Mouse (Mus musculus) neural tube, embryonic 15.5 days (tissue): ENCODE data around the gene Prdm2. TPM values are rescaled to one million over a fixed set of nuclear protein-coding genes. Genes with fewer than 3 reads are reported as not detected.

Experiments used
- ATAC-seq: fragments of 200-750 bp; cut with Nextera tagmentation; 2 replicates; pipeline ENCODE4 v1.8.0; 2017; ENCODE audit warnings: mild to moderate bottlenecking, moderate TSS enrichment, moderate library complexity; ENCODE audit not compliant: low FRiP score
- H3K27ac ChIP-seq: fragments of 300-500 bp; sonication (generic); replicated peaks from 2 replicates; pipeline ENCODE4 v1.5.1; 2015; ENCODE audit warnings: mild to moderate bottlenecking, inconsistent platforms
- H3K27me3 ChIP-seq: fragments of 300-500 bp; sonication (generic); replicated peaks from 2 replicates; pipeline ENCODE4 v1.6.1; 2015; ENCODE audit warnings: inconsistent platforms
- H3K36me3 ChIP-seq: fragments of 300-500 bp; sonication (generic); 2 replicates; pipeline ENCODE4 v1.6.1; 2015; ENCODE audit warnings: inconsistent platforms
- H3K4me1 ChIP-seq: fragments of 300-500 bp; sonication (generic); 2 replicates; pipeline ENCODE4 v1.6.1; 2015; ENCODE audit warnings: inconsistent platforms
- H3K4me2 ChIP-seq: fragments of 300-500 bp; sonication (generic); 2 replicates; pipeline ENCODE4 v1.6.1; 2015; ENCODE audit warnings: inconsistent platforms, mild to moderate bottlenecking, moderate library complexity
- H3K4me3 ChIP-seq: fragments of 300-500 bp; sonication (generic); replicated peaks from 2 replicates; pipeline ENCODE4 v1.5.1; 2015; ENCODE audit warnings: mild to moderate bottlenecking, inconsistent platforms
- H3K9ac ChIP-seq: fragments of 300-500 bp; sonication (generic); replicated peaks from 2 replicates; pipeline ENCODE4 v1.6.1; 2015; ENCODE audit warnings: mild to moderate bottlenecking, inconsistent platforms
- H3K9me3 ChIP-seq: fragments of 300-500 bp; sonication (generic); replicated peaks from 2 replicates; pipeline ENCODE4 v1.6.1; 2016; ENCODE audit warnings: inconsistent platforms
- WGBS: fragments of 180-500 bp; shearing (Covaris S2); methylation state at CpG from one replicate; pipeline ENCODE4 v1.1.7; 2015; ENCODE audit warnings: mixed read lengths; 5-methylcytosine and 5-hydroxymethylcytosine counted together
- polyA plus RNA-seq: library from polyadenylated mRNA; unstranded; fragments of >200 nt; fragmentation: Nextera tagmentation; extraction: Ambion mirVana; gene quantifications from 2 replicates; pipeline ENCODE4 v1.2.1, GENCODE M21; 2015

Gene Prdm2
- polyA plus RNA-seq, 1 experiment from 2014 or later, result 13.2 TPM

DNA sequence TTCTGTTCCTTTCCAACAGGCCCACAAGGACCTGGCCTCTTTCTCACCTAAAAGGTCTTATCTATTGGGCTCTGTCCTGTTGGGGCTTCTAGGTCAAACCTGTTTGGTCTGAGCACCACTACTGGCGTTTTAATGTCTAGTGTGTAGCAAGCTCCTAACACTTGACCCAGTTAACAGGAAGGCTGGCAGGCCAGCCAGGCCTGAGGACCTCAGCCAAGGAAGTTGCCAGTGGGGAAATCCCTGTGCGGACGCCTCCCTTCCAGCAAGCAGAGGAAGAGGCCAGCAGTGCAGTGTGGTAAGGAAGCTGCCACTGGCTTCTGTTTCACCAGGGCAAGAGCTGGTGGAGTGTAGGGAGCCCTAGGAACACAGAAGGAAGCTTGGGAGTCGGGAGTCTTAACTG, 94.0 kb downstream of the Prdm2 start:
- Histone ChIP-seq H3K4me2 (no peak overlapping the region), H3K27me3 (no peaks in the 10 kb centered on the region), H3K4me1 (peaks cover 35% of the 10 kb centered on the region), H3K4me3 (no peak overlapping the region), H3K36me3 (no peaks in the 10 kb centered on the region), H3K9ac (no peak overlapping the region), H3K27ac (no peak overlapping the region), H3K9me3 (no peaks in the 10 kb centered on the region)
- no peak for ATAC-seq
- WGBS, result 69% methylated on average over 4 of the region's 4 CpGs

DNA sequence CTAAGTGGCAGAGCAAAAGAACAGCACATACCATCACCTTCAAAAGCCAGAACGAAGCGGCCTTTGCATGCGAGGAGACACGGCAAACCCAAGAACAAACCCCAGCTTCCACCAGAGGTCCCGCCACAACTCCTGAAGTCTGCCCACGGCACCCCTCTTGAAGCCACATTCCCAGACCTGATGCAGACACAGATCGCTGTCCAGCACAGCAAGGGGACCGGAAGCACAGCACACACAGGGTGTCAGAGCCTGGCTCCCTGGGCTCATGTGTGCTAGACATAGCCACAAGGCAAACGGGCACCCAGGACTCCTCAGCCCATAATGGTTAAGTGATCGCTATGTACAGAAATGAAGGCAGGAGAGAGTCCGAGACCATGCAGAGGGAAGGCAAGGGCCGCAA, 96.9 kb downstream of the Prdm2 start:
- ATAC-seq, result no peak
- Histone ChIP-seq H3K9me3 (no peaks in the 10 kb centered on the region), H3K4me3 (no peak overlapping the region), H3K27me3 (no peaks in the 10 kb centered on the region), H3K27ac (no peak overlapping the region), H3K36me3 (peaks cover 6% of the 10 kb centered on the region; the same call in 1 of the 2 replicates), H3K4me1 (peaks cover 45% of the 10 kb centered on the region), H3K9ac (no peak overlapping the region), H3K4me2 (no peak overlapping the region)
- 88% methylated on average over 12 of the region's 12 CpGs for WGBS

DNA sequence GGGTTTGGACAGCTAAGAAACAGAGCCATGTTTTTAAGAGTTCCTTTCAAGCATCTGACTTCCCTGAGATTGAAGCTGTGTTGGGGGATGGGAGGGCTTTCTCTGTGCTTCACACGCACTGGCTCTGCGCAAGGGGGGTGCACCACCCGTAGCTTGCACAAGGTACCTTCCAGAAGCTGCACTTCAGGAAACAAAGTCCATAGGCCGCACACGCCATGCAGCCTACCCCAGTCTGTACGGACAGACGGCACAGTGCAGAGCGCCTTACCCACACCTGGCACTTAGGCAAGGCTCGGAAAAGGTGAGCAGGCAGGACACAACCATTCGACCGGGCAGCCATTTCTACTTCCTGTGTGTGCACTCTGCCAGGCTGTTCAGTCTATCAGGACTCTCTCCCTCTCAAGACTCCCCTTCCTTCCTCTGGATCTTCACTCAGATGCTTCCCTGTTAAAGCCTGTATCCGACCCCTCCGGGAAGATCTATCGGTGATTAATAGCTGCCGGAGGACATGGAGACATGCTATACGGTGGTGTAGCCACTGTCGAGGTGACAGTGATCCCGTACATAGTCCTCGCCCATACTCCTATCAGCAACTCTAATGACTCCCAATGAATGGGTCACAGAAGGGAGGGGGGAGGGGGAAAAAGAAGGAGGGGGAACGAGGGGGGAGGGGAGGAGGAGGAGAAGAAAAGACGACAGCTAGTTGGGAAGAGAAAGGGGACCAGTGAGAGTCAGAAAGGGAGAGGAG, 98.4 kb downstream of the Prdm2 start:
- Histone ChIP-seq H3K4me1 (peaks cover 36% of the 10 kb centered on the region), H3K36me3 (peaks cover 17% of the 10 kb centered on the region; the same call in 1 of the 2 replicates), H3K9ac (no peak overlapping the region), H3K9me3 (no peaks in the 10 kb centered on the region), H3K27ac (no peak overlapping the region), H3K4me2 (no peak overlapping the region), H3K4me3 (no peak overlapping the region), H3K27me3 (no peaks in the 10 kb centered on the region)
- ATAC-seq, result 0 out of 2 replicates have a peak, but pooled peaks have one; percentile 16
- WGBS, result 68% methylated on average over 21 of the region's 21 CpGs

DNA sequence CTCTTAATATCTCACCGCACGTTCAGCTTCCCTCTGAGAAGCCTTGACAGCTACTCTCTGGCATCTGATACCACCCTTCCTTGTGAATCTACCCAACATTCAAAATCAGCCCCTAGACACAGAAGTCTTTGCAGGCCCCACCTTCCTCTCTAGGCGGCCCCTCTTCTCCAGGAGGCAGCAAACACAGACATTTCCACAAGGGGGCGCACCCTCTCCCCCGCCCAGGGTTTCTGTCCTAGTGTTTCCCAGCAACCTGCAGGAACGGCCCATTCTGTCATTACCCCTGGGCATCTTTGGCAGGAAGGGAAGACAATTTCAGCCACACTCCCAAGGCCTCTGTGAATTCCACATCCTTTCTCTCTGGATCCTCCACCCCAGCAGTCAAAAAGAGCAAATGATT, 99.8 kb downstream of the Prdm2 start:
- 32% methylated on average over 6 of the region's 6 CpGs for WGBS
- no peak overlapping the region for H3K4me3 ChIP-seq
- H3K9me3 ChIP-seq, result no peaks in the 10 kb centered on the region
- peaks cover 29% of the 10 kb centered on the region for H3K36me3 ChIP-seq
- peaks cover 27% of the 10 kb centered on the region for H3K4me1 ChIP-seq
- no peak overlapping the region for H3K27ac ChIP-seq
- ATAC-seq, result no peak
- no peak overlapping the region for H3K9ac ChIP-seq
- no peak overlapping the region for H3K4me2 ChIP-seq
- no peaks in the 10 kb centered on the region for H3K27me3 ChIP-seq

DNA sequence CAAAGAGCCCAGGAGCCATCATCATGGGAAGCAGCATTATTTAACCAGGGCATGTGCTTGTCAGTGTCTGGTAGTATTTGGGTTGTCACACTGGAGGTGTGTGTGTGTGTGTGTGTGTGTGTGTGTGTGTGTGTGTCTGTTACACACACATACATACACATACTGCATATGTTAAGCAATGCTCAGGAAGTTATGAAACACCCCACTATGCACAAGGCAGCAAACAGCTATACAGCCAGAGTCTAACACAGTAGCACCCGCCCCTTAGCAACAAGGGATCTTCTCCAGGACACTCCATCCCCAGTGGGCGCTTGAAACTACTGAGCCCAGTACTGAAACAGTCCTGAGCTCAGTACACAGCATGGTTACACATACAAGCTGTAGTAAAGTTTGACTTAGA, 100.4 kb downstream of the Prdm2 start:
- Histone ChIP-seq H3K4me1 (peaks cover 32% of the 10 kb centered on the region), H3K9me3 (no peaks in the 10 kb centered on the region), H3K4me3 (no peak overlapping the region), H3K27ac (no peak overlapping the region), H3K9ac (no peak overlapping the region), H3K36me3 (peaks cover 29% of the 10 kb centered on the region), H3K4me2 (no peak overlapping the region), H3K27me3 (no peaks in the 10 kb centered on the region)
- no peak for ATAC-seq
- 94% methylated on average over 2 of the region's 2 CpGs for WGBS

DNA sequence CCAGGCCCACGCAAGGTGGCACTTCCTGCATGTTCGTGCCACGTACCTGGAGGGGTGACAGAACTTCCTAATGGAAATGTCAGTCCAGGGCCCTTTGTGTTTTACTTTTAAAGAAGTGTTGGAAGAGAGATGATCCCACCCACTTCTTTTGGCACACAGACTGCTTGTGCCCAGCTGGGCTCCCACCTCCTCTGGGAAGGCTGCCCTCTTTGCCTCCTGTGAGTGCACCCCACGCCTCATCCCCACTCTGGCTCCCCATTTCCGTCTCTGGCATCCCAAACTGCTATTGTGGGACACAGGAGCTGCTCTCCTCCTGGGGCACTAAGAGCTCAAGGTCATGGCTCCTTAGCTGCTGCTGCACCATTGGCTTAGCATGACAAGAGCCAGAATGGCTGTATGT, 100.9 kb downstream of the Prdm2 start:
- Histone ChIP-seq H3K4me3 (no peak overlapping the region), H3K9me3 (no peaks in the 10 kb centered on the region), H3K9ac (no peak overlapping the region), H3K27me3 (no peaks in the 10 kb centered on the region), H3K36me3 (peaks cover 29% of the 10 kb centered on the region), H3K4me2 (no peak overlapping the region), H3K4me1 (peaks cover 32% of the 10 kb centered on the region), H3K27ac (no peak overlapping the region)
- no peak for ATAC-seq
- WGBS, result 91% methylated on average over 5 of the region's 5 CpGs

DNA sequence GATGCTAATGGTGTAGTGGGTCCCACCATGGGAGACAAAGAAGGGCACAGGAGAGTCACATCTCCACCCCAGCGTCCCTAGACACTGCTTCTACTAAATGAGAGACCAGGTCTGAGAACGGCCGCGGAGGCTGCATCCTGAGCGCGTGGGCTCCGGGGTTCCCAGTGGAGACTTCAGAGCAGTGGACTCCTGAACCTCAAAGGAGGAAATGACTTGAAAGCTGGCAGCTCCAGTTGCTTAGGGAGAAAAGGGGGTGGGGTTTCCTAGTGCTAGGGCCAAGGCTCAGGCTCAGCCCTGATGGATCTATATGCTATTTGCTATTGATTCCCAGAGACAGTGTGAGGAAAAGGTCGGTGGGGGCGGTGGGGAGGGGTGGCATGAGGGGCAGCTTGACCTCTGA, 104.2 kb downstream of the Prdm2 start:
- H3K4me3 ChIP-seq, result no peak overlapping the region
- no peak overlapping the region for H3K27ac ChIP-seq
- no peaks in the 10 kb centered on the region for H3K9me3 ChIP-seq
- no peak overlapping the region for H3K4me2 ChIP-seq
- 32% methylated on average over 9 of the region's 9 CpGs for WGBS
- no peaks in the 10 kb centered on the region for H3K27me3 ChIP-seq
- ATAC-seq, result no peak
- H3K9ac ChIP-seq, result no peak overlapping the region
- peaks cover 22% of the 10 kb centered on the region for H3K4me1 ChIP-seq
- peaks cover 32% of the 10 kb centered on the region for H3K36me3 ChIP-seq

DNA sequence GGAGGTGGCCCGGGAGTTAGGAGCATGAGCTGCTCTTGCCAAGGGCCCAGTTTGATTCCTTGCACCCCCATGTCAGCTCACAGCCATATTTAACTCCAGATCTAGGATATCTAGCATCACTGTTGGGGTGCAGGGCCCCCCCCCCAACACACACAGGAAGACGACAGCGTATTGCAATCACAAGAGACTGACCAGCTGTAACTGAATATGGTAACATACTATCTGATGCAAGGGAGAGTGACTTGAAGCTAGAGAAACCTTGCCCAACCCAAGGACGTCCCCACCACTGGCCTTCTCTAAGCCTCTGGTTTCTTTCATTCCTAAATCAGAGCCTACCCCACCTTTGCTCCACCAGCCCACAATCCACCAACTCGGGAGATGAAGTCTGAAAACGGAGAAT, 105.8 kb downstream of the Prdm2 start:
- no peak overlapping the region for H3K9ac ChIP-seq
- H3K4me2 ChIP-seq, result no peak overlapping the region
- 77% methylated on average over 6 of the region's 6 CpGs for WGBS
- H3K4me1 ChIP-seq, result peaks cover 15% of the 10 kb centered on the region
- H3K9me3 ChIP-seq, result no peaks in the 10 kb centered on the region
- H3K27ac ChIP-seq, result no peak overlapping the region
- ATAC-seq, result no peak
- H3K4me3 ChIP-seq, result no peak overlapping the region
- H3K36me3 ChIP-seq, result peaks cover 32% of the 10 kb centered on the region
- no peaks in the 10 kb centered on the region for H3K27me3 ChIP-seq

DNA sequence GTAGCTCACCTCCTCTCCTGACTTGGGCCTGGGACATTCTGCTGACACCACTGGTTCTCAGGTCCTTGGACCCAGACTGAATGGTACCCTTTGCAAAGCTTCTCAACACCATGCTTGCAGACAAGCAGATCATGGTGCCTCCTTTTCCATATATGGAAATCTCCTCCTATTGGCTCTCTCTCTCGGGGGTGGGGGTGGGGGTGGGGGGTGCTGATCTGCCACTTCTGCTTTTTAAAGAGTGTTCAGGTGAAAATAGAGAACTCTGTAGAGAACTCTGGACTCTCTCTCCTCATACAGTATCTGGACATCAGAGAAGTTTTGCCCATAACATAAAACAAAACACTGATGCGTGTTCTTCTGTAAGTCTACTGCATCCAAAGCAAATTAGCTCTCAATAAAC, 106.2 kb downstream of the Prdm2 start:
- H3K9me3 ChIP-seq, result no peaks in the 10 kb centered on the region

DNA sequence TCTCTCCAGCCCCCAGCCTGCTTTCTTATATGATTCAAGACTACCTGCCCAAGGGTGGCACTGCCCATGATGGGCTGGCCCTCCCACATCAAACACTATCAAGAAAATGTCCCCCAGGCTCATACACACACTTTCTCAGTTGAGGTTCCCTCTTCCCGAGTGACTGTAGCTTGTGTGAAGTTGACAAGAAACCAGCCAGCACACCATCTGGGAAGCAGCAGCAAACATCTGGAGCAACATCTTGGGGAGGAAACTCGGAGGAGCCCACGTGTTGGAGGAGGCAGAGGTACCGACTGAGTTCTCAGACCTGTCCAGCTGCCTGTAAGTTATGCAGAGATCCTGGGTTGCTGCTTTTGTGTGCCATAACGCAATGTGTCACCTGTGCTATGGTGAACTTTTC, 108.1 kb downstream of the Prdm2 start:
- no peak overlapping the region for H3K4me3 ChIP-seq
- H3K27ac ChIP-seq, result no peak overlapping the region
- no peaks in the 10 kb centered on the region for H3K9me3 ChIP-seq
- H3K9ac ChIP-seq, result no peak overlapping the region
- WGBS, result 86% methylated on average over 5 of the region's 5 CpGs
- H3K36me3 ChIP-seq, result peaks cover 18% of the 10 kb centered on the region
- H3K27me3 ChIP-seq, result no peaks in the 10 kb centered on the region
- H3K4me2 ChIP-seq, result no peak overlapping the region
- no peak for ATAC-seq
- H3K4me1 ChIP-seq, result peaks cover 15% of the 10 kb centered on the region

More for the DNA sequence above, 106.2 kb downstream of the Prdm2 start:
- Histone ChIP-seq H3K27me3 (no peaks in the 10 kb centered on the region), H3K27ac (no peak overlapping the region), H3K4me2 (no peak overlapping the region), H3K4me3 (no peak overlapping the region), H3K9ac (no peak overlapping the region), H3K36me3 (peaks cover 32% of the 10 kb centered on the region), H3K4me1 (peaks cover 15% of the 10 kb centered on the region)
- 78% methylated on average over 2 of the region's 2 CpGs for WGBS
- no peak for ATAC-seq

DNA sequence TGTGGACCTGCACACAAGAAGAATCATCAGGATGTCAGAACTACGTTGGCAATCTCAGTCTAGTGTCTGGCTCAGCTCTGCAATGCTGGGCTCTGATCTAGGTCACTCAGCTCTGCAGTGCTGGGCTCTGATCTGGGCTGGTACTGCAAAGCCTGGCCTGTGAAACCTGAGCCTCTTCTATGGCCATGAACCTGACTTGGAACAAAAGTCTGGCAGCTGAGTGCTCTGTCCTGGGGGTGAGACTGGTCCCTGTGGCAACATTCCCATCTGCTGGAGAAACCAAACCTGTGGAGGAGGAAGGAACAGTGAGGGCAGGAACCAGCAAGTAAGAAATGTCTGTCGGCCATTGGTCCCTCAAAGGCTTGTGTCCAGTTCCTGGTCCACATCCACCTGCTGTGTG, 109.0 kb downstream of the Prdm2 start:
- Histone ChIP-seq H3K27me3 (no peaks in the 10 kb centered on the region), H3K36me3 (peaks cover 9% of the 10 kb centered on the region), H3K4me2 (no peak overlapping the region), H3K4me1 (peaks cover 15% of the 10 kb centered on the region), H3K4me3 (no peak overlapping the region), H3K27ac (no peak overlapping the region), H3K9ac (no peak overlapping the region), H3K9me3 (no peaks in the 10 kb centered on the region)
- no peak; the same call in 1 of the 2 replicates for ATAC-seq
- WGBS, result 89% methylated on average over 2 of the region's 2 CpGs

DNA sequence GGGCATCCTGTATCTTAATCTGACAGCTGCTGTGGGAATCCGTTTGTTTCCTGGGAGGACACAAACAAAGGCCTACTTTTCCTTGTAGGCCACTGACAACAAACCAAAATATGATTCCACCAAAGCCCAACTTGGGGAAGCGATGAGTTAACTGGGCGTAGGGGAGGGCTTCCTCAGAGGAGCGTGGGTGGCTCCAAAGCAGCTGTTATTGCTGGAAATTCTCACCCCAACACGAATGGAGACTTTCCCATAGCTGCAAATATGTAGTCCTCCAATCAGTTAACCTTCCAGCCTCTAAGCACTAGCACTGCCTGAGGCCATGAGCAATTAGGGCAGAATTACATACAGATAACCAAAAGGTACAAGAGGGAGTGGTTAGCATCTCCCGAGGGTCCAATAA, 112.6 kb downstream of the Prdm2 start:
- WGBS, result 65% methylated on average over 6 of the region's 6 CpGs
- H3K9me3 ChIP-seq, result no peaks in the 10 kb centered on the region
- no peak overlapping the region for H3K4me2 ChIP-seq
- H3K27me3 ChIP-seq, result no peaks in the 10 kb centered on the region
- no peak overlapping the region for H3K4me3 ChIP-seq
- no peak for ATAC-seq
- H3K9ac ChIP-seq, result no peak overlapping the region
- H3K27ac ChIP-seq, result no peak overlapping the region
- H3K36me3 ChIP-seq, result no peaks in the 10 kb centered on the region
- H3K4me1 ChIP-seq, result peaks cover 5% of the 10 kb centered on the region
